Mouse (Mus musculus) retina, postnatal 7 days (tissue): ENCODE data around the gene Zfhx3.

Experiments used
- DNase-seq: peaks from one replicate; pipeline ENCODE4 v3.0.0-alpha.2; 2012; ENCODE audit warnings: low read depth, low spot score

The Zfhx3 gene

DNA sequence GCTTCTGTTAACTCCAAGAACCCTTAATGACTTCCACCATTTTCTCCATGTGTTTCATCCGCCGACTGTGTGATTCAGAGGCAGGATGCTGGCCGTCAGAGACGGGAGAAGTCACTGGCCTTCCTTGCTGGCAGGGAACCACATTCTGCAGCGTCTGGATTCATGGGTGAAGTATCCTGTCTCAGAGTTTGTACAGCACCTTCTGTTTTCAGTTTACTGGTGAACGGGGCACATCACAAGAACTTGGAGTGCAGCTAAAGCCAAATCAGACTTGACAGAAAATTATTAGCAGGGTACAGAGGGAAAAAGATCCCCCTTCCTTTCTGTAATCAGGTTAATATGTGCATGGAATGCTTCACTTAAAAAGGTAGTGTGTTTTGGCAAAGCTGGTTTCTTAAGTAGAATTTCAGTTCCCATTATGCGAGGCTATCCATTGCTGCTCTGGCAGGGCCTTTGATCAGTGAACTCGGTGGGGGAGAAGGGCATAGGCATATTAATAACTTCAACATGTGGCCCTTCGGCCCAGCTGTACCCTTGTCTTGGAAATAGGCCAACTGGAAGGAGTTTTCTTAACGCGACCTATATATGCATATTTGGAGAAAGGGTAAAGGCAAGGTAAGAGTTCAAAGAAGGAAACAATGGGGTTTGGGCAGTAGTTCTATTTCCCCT, 1035.4 kb downstream of the Zfhx3 start:
- no peak for DNase-seq

DNA sequence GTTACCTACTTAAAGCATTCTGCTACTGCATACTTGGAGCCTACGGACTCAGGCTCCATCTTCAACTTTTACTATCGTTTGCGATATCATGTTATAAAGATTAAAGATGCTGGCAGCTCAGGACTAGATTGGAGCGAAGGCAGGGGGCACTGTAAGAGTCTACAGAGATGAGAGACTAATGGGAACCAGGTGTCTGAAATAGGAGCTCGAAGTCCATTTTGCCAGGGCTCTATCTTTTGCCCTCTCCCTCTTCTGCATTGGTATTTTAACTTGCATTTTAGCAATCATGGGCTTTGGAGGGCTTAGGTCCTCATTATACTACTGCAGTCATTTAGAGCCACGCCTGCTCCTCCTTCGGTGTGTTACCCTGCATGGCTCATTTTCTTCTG, 1035.9 kb downstream of the Zfhx3 start:
- no peak for DNase-seq

GRCm38 (mm10) chr8:108984904-108985303, 1042.5 kb downstream of the Zfhx3 start:
- DNase-seq: no peak

DNA sequence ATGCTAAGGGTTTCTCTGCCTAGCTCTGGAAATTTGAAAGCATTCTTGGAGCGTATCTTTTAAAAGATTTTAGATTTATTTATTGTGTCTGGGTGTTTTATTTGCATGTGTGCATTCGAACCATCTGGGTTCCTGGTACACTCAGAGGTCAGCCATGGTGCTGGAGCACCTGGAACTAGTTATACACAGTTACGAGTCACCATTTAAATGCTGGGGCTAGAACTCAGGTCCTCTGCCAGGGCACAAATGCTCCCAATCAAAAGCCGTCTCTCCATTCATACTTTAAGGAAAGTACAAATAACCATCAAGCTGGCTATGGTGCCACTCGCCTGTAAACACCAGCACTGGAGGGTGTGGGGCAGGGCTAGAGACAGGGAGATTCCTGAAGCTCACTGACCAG, 1047.4 kb downstream of the Zfhx3 start:
- DNase-seq: no peak

DNA sequence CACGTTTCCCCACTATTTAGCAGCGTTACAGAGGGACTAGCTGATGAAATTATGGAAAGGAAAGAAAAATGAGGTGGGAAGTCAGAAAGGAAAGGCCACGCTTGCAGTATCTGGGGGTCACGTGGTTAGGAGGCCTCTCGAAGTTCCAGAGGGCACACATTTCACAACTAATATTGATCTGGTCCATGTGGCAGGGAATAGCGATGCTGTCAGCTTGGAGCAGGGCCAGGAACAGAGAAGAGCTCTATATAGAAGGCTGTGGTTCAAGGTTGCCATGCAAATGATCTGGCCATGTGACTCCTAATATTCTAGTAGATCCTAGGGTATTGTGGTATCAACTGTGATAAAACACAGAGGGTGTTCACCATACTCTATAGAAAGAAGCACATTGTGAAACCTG, 1048.1 kb downstream of the Zfhx3 start:
- no peak for DNase-seq

- DNase-seq: no peak
These were observed 1049.0 kb downstream of the Zfhx3 start for GRCm38 (mm10) chr8:108991395-108991794.

DNA sequence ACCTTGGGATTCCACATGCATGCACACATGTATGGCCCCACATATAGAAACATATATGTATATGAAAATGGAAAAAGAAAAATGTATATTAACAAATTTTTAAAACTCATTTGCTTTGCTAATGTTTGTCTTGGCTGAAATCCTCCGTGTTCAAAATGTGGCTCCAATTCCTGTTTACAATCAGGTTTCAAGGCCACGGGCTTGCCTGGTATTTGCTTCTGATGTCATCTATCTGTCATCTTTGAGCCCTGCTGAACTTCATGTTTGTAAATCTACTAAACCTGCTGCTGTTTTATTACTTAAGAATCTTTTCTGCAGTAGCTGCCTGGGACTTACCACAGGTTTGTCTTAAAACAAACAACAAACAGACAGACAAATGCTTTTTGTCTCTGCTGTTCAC, 1051.3 kb downstream of the Zfhx3 start:
- no peak for DNase-seq

GRCm38 (mm10) chr8:108994187-108994586, 1051.7 kb downstream of the Zfhx3 start:
- DNase-seq: no peak

DNA sequence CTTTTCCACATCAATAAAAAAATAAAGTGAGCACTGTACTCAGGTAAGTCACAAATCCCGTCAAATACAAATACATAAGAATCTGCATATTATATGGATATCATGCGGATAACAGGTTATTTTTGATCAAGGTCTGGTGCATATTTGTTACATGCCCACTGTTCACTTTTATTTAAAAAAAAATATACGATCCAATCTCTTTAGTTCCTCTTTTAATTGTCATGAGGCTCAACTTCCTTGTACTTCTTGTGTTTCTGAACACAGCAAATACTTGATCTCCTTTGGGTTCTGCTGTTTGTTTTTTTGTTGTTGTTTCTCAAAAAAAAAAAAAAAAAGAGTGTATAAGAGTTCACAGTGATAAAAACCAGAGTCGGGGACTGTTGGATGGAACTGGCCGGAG, 1052.4 kb downstream of the Zfhx3 start:
- DNase-seq: no peak

- no peak for DNase-seq
These were observed 1054.9 kb downstream of the Zfhx3 start for GRCm38 (mm10) chr8:108997334-108997733.

DNA sequence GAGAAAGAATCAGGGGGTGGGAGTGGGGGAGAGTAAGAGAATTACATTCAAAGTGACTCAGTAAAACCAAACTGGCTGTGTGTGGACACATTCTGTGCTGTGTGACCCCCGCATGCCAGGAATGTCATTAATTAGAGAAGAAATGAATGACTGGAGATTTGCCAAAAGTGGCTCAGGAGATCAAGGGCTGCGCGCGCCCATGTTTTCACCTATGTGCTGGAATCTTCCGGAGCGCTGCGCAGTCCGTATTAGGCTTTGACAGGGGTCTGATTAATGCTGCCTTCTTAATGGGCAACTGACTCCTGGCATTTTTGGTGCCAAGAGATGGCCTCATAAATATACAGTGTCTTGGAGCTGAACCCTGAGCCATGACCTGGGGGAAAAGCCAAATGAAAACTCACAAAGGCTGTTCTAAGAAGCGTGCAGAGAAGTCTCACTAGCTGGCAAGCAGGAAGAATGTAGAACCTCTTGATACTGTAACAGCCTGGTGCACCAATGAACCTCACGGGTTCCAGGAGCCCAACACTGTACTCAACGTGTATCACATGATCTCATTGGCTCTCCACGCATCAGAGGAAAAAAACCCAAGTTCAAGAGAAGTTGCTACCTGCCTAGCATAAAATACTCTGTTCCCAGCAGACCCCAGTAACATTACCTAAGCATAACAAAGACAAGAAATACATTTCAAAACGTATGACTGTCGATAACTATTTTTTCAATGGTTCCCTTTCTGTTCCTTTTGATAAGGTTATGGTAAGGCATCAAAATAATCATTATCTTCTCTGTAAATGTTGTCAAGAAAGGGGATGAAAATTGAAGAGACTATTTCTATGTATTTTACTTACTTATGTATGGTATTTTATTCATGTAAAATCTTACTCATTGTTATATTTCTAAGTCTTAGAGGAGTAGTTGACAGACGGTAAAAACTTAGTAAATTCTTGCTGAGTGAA, 1057.1 kb downstream of the Zfhx3 start:
- DNase-seq: no peak

- DNase-seq: no peak
These were observed 1058.6 kb downstream of the Zfhx3 start for GRCm38 (mm10) chr8:109001031-109001430.

DNA sequence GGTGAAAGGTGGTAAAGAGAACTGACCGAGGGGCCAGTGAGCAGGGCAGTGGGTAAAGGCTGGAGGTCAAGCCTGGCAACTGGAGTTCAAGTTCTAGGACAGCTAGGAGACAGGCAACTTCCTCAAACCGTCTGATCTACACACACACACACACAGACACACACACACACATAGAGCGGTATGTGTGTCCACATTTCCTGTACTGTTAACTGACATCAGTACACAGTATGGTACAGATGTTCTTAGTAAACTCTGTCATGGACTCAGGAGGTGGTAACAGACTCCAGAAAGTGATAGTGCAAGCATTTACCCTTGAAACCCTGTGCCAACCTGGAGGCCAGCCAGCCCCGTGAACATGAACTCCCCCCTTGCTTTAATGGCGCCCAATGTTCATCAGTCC, 1059.5 kb downstream of the Zfhx3 start:
- DNase-seq: no peak

DNA sequence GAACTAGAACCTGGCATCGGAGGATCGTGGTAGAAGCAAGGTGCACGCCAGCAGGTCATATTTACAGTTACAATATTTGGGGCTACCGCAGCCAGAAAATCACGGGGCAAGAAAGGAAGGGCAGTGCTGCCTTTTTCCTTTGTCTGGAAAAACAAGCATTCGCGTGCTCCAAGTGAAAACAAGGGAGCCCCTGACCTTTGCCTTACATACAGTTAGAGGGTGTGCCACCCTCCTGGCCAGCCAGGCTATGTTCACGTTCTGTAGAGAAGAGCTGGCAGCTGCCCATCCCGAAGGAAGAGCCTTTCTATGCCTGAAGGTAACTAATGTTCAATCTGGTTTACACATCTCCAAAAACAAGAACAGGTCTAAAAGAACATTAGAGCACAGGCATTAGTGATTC, 1064.5 kb downstream of the Zfhx3 start:
- DNase-seq: no peak
